Mouse (Mus musculus) bone marrow macrophage, adult 2 months (primary cell): ENCODE measurements around the gene Map3k11. TPM values are rescaled to one million over a fixed set of nuclear protein-coding genes. Genes with fewer than 3 reads are reported as not detected.

Experiments
- H3K27ac ChIP-seq: 2 replicates; pipeline ENCODE4 v1.5.1; 2012; ENCODE audit warnings: low read depth, low read length; ENCODE audit not compliant: insufficient read depth
- H3K4me1 ChIP-seq: 2 replicates; pipeline ENCODE4 v1.6.1; 2012; ENCODE audit warnings: low read length; ENCODE audit not compliant: control insufficient read depth, insufficient read depth
- H3K4me3 ChIP-seq: 2 replicates; pipeline ENCODE4 v1.5.1; 2012; ENCODE audit warnings: mild to moderate bottlenecking, low read length, moderate library complexity; ENCODE audit not compliant: insufficient read depth
- CTCF ChIP-seq: IDR thresholded peaks from 2 replicates; pipeline ENCODE4 v1.5.1; 2012; ENCODE audit warnings: low read depth, mild to moderate bottlenecking, low read length, moderate library complexity
- POLR2A ChIP-seq: IDR thresholded peaks from 2 replicates; pipeline ENCODE4 v1.6.1; 2012; ENCODE audit warnings: mild to moderate bottlenecking, low read depth, low read length, borderline replicate concordance
- polyA plus RNA-seq: library from polyadenylated mRNA; stranded (reverse); fragments of >200 nt; gene quantifications from 2 replicates; pipeline ENCODE4 v1.2.4, GENCODE M21; 2012; ENCODE audit not compliant: missing spikeins, insufficient read depth, insufficient read length

The Map3k11 gene
- polyA plus RNA-seq, 1 experiment: 99.1 TPM

GRCm38 (mm10) chr19:5728631-5729443 lies 40.3 kb downstream of the Map3k11 start:
- no peak for TF ChIP-seq POLR2A
- no peak for TF ChIP-seq CTCF
- peak overlapping the region; percentile 96 for H3K4me3 ChIP-seq
- peak overlapping the region; percentile 87 for H3K27ac ChIP-seq
- peaks cover 17% of the 10 kb centered on the region; the same call in 1 of the 2 replicates for H3K4me1 ChIP-seq

- Histone ChIP-seq H3K27ac (peak within 1 kb of the TSS; percentile 87), H3K4me1 (peaks cover 14% of the 10 kb centered on the region; the same call in 1 of the 2 replicates), H3K4me3 (peak within 1 kb of the TSS; percentile 96)
- TF ChIP-seq CTCF (no peak), POLR2A (peak; percentile 93)
These were observed 40.9 kb downstream of the Map3k11 start, which contains the start of gene Fam89b for GRCm38 (mm10) chr19:5729444-5729815. Gene Fam89b, minus strand, starts transcription at chr19:5729653.

- Histone ChIP-seq H3K4me3 (peak overlapping the region; percentile 92), H3K27ac (no peak overlapping the region), H3K4me1 (peaks cover 14% of the 10 kb centered on the region; the same call in 1 of the 2 replicates)
- no peak for TF ChIP-seq POLR2A
- TF ChIP-seq CTCF: no peak
These were observed 42.0 kb downstream of the Map3k11 start for GRCm38 (mm10) chr19:5730314-5731186.

- H3K4me1 ChIP-seq: peaks cover 14% of the 10 kb centered on the region; the same call in 1 of the 2 replicates
- TF ChIP-seq POLR2A (no peak), CTCF (no peak)
- H3K27ac ChIP-seq: no peak overlapping the region
- peak overlapping the region; percentile 92 for H3K4me3 ChIP-seq
These were observed 42.9 kb downstream of the Map3k11 start for GRCm38 (mm10) chr19:5731264-5731978.

GRCm38 (mm10) chr19:5734325-5734724 lies 45.8 kb downstream of the Map3k11 start:
- Histone ChIP-seq H3K4me1 (peaks cover 7% of the 10 kb centered on the region; the same call in 1 of the 2 replicates), H3K4me3 (no peak overlapping the region), H3K27ac (no peak overlapping the region)
- TF ChIP-seq CTCF (no peak), POLR2A (no peak)

- Histone ChIP-seq H3K4me1 (peaks cover 10% of the 10 kb centered on the region), H3K27ac (no peak overlapping the region), H3K4me3 (no peak overlapping the region)
- no peak for TF ChIP-seq POLR2A
- no peak for TF ChIP-seq CTCF
These were observed 50.9 kb downstream of the Map3k11 start for GRCm38 (mm10) chr19:5739446-5739845.

- no peak within 1 kb of the TSS for H3K27ac ChIP-seq
- H3K4me1 ChIP-seq: peaks cover 10% of the 10 kb centered on the region
- peak within 1 kb of the TSS; percentile 51 for H3K4me3 ChIP-seq
These were observed 52.1 kb downstream of the Map3k11 start, which contains the start of gene Ltbp3 for GRCm38 (mm10) chr19:5740320-5741317. Gene Ltbp3, plus strand, starts transcription at chr19:5740904.

GRCm38 (mm10) chr19:5741641-5742240 lies 53.2 kb downstream of the Map3k11 start:
- TF ChIP-seq CTCF (no peak), POLR2A (no peak)
- Histone ChIP-seq H3K27ac (no peak overlapping the region), H3K4me1 (peaks cover 10% of the 10 kb centered on the region), H3K4me3 (peak overlapping the region; percentile 51)

More at GRCm38 (mm10) chr19:5740320-5741317, 52.1 kb downstream of the Map3k11 start, which contains the start of gene Ltbp3:
- TF ChIP-seq POLR2A: no peak
- TF ChIP-seq CTCF: no peak
